Mouse (Mus musculus) lung, adult 2 months (tissue): ENCODE results near the gene Slc16a1. TPM values are rescaled to one million over a fixed set of nuclear protein-coding genes. Genes with fewer than 3 reads are reported as not detected.
A peak's percentile ranks its signal among the peaks of the same experiment; 100 is the strongest.

ENCODE experiments used
- DNase-seq: peaks from one replicate; pipeline ENCODE4 v3.0.0; 2022
- H3K4me1 ChIP-seq: fragments of 200-500 bp; 2 replicates; pipeline ENCODE4 v1.6.1; 2011; ENCODE audit warnings: low read length; ENCODE audit not compliant: control insufficient read depth, insufficient read depth
- H3K4me3 ChIP-seq: fragments of 200-500 bp; replicated peaks from 2 replicates; pipeline ENCODE3; 2011; ENCODE audit warnings: low read depth, mild to moderate bottlenecking, control low read depth, low read length; ENCODE audit errors: extremely low read depth
- CTCF ChIP-seq: fragments of 200-500 bp; IDR thresholded peaks from 2 replicates; pipeline ENCODE4 v1.5.1; 2011; ENCODE audit warnings: mild to moderate bottlenecking, low read length, control low read depth; ENCODE audit not compliant: insufficient read depth
- POLR2A ChIP-seq: fragments of 200-500 bp; IDR thresholded peaks from 2 replicates; pipeline ENCODE4 v1.6.1; 2011; ENCODE audit warnings: low read depth, mild to moderate bottlenecking, control low read depth, low read length, borderline replicate concordance; ENCODE audit errors: extremely low read depth
- WGBS: fragments of 180-500 bp; shearing (Covaris S2); methylation state at CpG from one replicate; pipeline ENCODE4 v1.1.7; 2018; 5-methylcytosine and 5-hydroxymethylcytosine counted together
- polyA plus RNA-seq: library from polyadenylated mRNA; depleted of rRNA; stranded (reverse); fragments of >200 nt; gene quantifications from 2 replicates; pipeline ENCODE4 v1.2.3, GENCODE M21; 2012

Slc16a1 gene
- polyA plus RNA-seq, 1 experiment = 15.7 TPM

DNA sequence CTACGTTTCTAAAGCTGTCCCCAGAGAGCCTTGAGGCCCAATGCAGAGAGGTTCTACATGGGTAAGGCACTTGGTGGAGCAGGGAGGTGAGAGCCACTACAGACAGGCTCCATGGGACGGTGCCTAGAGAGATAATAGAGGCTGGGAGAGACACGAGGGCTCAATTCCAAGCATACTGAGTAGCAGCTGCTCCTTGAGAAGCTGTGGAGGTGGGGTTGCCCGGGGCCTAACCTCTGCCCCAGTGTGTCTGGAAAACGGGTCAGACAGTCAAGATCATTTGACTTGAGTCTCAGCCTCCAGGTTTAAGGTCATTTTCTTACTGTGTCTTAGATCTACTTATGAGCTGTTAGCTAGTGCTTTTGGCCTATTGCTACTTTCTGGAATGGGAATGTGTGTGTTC is 25.4 kb upstream of the Slc16a1 start:
- Histone ChIP-seq H3K4me1 (peaks cover 4% of the 10 kb centered on the region; the same call in 1 of the 2 replicates), H3K4me3 (no peak overlapping the region)
- no peak for DNase-seq
- 55% methylated on average over 5 of the region's 5 CpGs for WGBS
- TF ChIP-seq CTCF (no peak), POLR2A (no peak)

DNA sequence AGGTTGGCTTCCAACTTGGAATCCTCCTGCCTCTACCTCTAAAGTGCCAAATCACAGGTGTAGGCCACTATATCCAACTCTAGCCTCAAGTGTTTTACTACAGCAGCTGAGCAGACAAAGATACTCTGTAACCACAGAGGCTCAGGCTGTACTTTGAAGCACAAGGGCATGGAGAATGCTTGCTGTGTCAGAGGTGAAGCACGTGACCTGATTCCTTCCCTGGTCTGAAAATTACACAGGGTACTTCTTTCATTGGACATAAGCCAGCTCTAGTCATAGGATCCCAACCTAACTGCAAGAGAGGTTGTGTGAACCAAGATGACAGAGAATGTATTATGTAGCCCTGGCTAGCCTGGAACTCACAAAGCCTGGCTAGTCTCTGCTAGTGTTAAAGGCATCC is 24.4 kb upstream of the Slc16a1 start:
- 77% methylated on average over 1 of the region's 1 CpGs for WGBS
- Histone ChIP-seq H3K4me3 (no peak overlapping the region), H3K4me1 (peaks cover 4% of the 10 kb centered on the region; the same call in 1 of the 2 replicates)
- no peak for DNase-seq
- TF ChIP-seq CTCF (no peak), POLR2A (no peak)

DNA sequence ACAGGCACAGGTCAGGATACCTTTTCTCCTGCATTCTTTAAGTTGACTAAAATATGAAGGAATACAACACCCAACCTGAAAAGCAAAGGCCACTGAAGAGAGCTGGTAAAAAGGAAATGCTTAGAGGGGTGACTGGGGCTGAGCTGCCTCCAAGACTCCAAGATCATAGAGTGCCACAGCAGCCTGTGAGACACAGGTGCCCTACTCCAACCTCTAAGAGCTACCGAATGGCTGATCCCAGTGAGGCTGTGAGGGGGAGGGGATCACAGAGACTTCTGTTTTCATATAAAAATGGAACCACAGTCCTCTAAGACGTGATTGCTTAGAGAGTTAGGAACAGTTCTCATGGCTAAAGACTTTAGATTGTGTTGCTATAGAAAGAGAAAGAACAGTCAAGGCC is 23.3 kb upstream of the Slc16a1 start:
- Histone ChIP-seq H3K4me3 (no peak overlapping the region), H3K4me1 (peaks cover 4% of the 10 kb centered on the region; the same call in 1 of the 2 replicates)
- TF ChIP-seq POLR2A (no peak), CTCF (no peak)
- no peak for DNase-seq
- WGBS = 71% methylated on average over 2 of the region's 2 CpGs

DNA sequence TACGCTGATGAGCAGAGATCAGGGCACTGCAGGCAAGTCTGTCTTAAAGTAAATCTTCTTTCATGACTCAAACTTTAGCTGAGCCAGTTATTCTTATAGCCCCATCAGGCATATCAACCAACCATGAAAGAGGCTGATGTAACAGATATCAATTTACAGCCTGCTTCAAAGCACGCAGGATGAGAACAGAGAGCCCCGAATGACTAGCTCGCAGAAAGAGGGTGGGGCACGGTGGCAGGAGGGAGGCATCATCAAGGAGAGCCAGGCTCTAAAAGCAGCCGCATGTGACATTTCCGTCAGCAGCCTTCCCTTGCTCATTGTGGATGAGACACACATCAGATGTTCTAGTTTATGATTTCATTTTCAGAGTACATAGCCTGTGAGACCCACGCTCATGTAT is 22.3 kb upstream of the Slc16a1 start:
- no peak for TF ChIP-seq POLR2A
- no peak for TF ChIP-seq CTCF
- Histone ChIP-seq H3K4me1 (no peaks in the 10 kb centered on the region), H3K4me3 (no peak overlapping the region)
- WGBS = 41% methylated on average over 8 of the region's 8 CpGs
- DNase-seq = no peak

DNA sequence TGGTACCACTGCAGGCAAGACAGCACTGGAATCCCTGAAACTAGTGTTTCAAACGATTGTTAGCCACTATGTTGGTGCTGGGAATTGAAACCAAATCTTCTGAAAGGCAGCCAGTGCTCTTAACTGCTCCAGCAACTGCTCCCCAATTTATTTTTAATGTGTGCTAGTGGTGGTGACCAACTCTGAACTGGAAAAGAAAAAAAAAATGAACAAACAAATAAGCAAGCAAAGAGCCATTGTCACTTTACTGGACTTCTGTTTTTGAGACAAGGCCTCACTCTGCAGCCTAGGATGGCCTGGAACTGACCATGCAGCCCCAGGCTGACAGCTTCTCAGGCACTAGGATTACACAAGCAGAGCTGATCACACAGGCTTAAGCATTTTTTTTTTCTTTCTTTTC is 16.6 kb upstream of the Slc16a1 start:
- no peak for DNase-seq
- 39% methylated on average over 1 of the region's 1 CpGs for WGBS
- TF ChIP-seq POLR2A (no peak), CTCF (no peak)
- Histone ChIP-seq H3K4me1 (no peaks in the 10 kb centered on the region), H3K4me3 (no peak overlapping the region)

DNA sequence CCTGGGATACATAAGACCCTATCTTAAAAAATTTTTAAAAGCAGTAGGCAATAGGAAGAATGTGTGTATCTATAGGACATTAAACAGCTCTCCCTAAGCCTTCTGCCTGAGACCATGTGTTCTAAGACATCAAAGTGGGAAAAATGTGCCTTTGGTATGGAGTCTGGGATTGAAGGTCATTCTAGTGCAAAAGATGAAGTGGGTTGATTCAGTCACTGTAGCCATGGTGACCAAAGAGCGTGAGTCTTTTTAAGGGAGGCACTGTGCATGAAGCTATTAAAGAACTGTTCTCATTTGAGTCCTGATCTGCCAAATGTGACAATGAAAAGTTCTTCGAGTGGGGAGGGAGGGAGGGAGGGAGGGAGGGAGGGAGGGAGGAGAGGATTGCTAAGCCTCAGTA is 8.7 kb upstream of the Slc16a1 start:
- WGBS = 58% methylated on average over 2 of the region's 2 CpGs
- TF ChIP-seq POLR2A (no peak), CTCF (no peak)
- H3K4me3 ChIP-seq = no peak overlapping the region
- no peaks in the 10 kb centered on the region for H3K4me1 ChIP-seq
- no peak for DNase-seq

DNA sequence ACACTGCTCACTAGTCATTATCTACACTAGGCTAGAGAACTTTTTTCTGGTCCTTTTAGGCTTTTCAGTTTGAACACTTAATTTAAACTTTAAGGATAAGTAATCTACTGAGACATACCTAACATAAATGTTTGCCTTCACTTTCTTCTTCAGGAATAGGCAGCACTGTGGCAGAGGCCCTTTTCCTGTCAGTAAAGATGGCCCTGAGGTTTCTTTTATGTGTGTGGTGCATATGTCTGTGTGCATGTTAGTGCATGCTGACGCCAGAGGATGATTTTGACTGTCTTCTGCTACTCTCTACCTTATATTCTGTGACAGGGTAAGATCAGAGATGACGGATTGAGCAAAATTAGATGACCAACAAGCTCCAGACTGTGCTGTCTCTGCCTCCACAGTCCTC is 7.5 kb upstream of the Slc16a1 start:
- 78% methylated on average over 2 of the region's 2 CpGs for WGBS
- TF ChIP-seq POLR2A (no peak), CTCF (no peak)
- no peaks in the 10 kb centered on the region for H3K4me1 ChIP-seq
- DNase-seq = no peak
- no peak overlapping the region for H3K4me3 ChIP-seq

DNA sequence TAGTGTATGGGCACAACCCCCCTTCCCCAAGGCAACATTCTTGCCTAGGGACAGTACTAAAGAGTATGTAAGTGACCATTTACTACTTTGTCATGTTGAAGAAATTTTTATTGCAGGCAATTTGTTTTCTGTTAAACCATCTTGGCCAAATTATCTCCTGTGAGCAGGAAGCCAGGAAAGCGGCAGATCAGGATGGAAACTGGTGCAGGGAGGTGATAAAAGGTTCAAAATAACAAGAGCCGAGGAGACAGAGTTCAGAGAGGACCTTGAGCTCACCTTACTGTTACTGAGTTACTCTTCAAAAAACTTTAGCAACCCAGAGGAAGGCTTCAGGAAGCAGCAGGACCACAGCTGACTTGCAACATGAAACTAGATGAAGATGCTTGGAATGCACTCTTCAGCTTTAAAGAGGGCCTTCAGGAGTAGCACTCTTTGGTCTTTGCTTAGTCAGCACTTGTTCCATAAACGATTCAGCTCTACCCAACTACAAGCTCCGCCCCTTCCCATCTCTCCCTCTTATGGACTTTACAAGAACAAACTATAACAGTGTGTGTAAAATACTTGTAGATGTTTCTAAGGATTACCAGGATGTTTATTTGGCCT is 5.8 kb upstream of the Slc16a1 start:
- 66% methylated on average over 4 of the region's 4 CpGs for WGBS
- no peak for DNase-seq

DNA sequence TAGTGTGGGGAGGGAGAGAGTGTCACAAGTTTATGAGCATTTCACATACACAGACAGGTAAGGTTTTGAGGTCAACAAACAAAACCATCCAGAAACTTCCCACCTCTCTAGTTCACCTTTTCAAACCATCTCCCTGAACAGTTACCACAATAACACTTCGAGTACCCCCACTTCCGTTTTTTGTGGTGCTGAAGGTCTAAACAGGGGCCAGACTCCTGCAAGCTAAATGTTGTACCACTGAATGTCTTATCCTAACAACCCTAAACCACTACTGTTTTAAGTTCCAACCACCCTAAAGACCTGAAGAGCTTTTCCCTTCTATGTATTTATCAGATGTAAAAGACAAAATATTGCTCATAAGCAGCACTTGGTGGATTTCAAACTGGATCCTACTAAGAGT is 2.0 kb upstream of the Slc16a1 start:
- 76% methylated on average over 2 of the region's 2 CpGs for WGBS
- no peak for DNase-seq
- no peak overlapping the region for H3K4me3 ChIP-seq
- TF ChIP-seq POLR2A (no peak), CTCF (no peak)
- peaks cover 3% of the 10 kb centered on the region; the same call in 1 of the 2 replicates for H3K4me1 ChIP-seq

More for the DNA sequence above, 5.8 kb upstream of the Slc16a1 start:
- no peak overlapping the region for H3K4me3 ChIP-seq
- no peaks in the 10 kb centered on the region; the same call in 1 of the 2 replicates for H3K4me1 ChIP-seq
- TF ChIP-seq CTCF (no peak), POLR2A (no peak)

DNA sequence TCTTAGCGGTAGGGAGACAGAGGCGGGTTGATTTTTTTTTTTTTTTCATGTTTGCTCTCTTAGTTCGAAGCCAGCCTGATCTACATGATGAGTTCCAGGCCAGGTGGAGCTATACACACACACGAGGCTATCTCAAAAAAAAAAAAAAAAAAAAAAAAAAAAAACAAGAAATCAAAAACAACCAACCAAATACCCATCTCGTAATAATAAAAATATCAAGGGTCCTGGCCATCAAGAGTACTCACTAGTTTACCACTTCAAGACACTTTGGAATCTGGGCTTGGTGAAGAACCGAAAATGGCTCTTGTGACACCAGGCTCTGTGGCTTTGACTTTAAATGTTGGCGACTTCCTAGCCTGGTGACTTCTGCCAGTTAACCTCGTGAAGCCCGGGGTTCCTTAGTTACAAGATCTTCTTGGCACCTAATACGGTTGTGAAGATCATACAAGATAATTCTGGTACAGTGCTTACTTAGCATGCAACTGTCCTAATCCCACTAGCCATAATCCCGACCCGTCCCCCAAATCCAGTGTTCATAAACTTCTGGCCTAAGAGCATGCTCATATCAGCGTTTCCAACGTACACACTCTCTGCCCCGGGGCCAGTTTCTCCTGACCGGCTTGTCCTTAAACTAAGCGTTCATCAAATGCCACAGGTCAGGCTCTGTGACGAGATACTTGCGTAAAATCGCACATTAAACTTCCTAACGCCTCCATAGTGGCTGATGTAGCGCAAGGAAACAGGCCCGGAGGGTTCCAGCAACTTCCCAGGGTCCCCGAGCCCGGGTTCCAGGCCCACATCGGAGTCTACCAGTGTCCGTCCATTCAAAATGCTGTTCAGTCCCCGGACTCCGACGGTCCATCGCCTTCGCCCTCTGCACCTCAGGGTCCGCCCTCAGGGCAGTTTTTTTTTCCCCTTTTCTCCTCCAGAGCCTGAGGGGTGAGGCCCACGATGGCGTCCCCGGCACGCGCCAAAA is 753 bp upstream of the Slc16a1 start:
- Histone ChIP-seq H3K4me3 (peak overlapping the region; percentile 71), H3K4me1 (peaks cover 3% of the 10 kb centered on the region; the same call in 1 of the 2 replicates)
- peak; percentile 58 for DNase-seq
- TF ChIP-seq CTCF = no peak
- TF ChIP-seq POLR2A = no peak
- 13% methylated on average over 38 of the region's 38 CpGs for WGBS
